Mouse (Mus musculus): Measurements from ENCODE around the gene Mgll. TPM values are rescaled to one million over a fixed set of nuclear protein-coding genes. Genes with fewer than 3 reads are reported as not detected.
A peak's percentile ranks its signal among the peaks of the same experiment; 100 is the strongest.

Mgll gene
- polyA plus RNA-seq, 1 experiment, result 57.9 TPM

- Histone ChIP-seq H3K27ac (ENCODE audit: control insufficient read depth, insufficient read depth, low read depth, low read length, poor library complexity) (no peak overlapping the region), H3K4me1 (ENCODE audit: control insufficient read depth, insufficient read depth, low read length) (no peaks in the 10 kb centered on the region; the same call in 1 of the 2 replicates), H3K4me3 (replicated peaks; ENCODE audit: control insufficient read depth, low read depth, low read length) (no peak overlapping the region)
- TF ChIP-seq CTCF (IDR thresholded peaks at IDR 0.05; ENCODE audit: control insufficient read depth, insufficient read depth, low read length), result no peak
- TF ChIP-seq POLR2A (IDR thresholded peaks at IDR 0.05; ENCODE audit: borderline replicate concordance, control insufficient read depth, low read depth, low read length), result no peak
- 84% methylated on average over 3 of the region's 3 CpGs for WGBS
Measured at GRCm38 (mm10) chr6:88688712-88689111, 35.5 kb upstream of the Mgll start.

GRCm38 (mm10) chr6:88690211-88690610, 34.0 kb upstream of the Mgll start:
- no peak overlapping the region for H3K4me3 ChIP-seq (replicated peaks; ENCODE audit: control insufficient read depth, low read depth, low read length)
- H3K27ac ChIP-seq (ENCODE audit: control insufficient read depth, insufficient read depth, low read depth, low read length, poor library complexity), result no peak overlapping the region
- 60% methylated on average over 3 of the region's 3 CpGs for WGBS
- H3K4me1 ChIP-seq (ENCODE audit: control insufficient read depth, insufficient read depth, low read length), result no peaks in the 10 kb centered on the region; the same call in 1 of the 2 replicates
- TF ChIP-seq CTCF (IDR thresholded peaks at IDR 0.05; ENCODE audit: control insufficient read depth, insufficient read depth, low read length) (no peak), POLR2A (IDR thresholded peaks at IDR 0.05; ENCODE audit: borderline replicate concordance, control insufficient read depth, low read depth, low read length) (no peak)

- H3K4me1 ChIP-seq (ENCODE audit: control insufficient read depth, insufficient read depth, low read length), result no peaks in the 10 kb centered on the region; the same call in 1 of the 2 replicates
- no peak overlapping the region for H3K4me3 ChIP-seq (replicated peaks; ENCODE audit: control insufficient read depth, low read depth, low read length)
- H3K27ac ChIP-seq (ENCODE audit: control insufficient read depth, insufficient read depth, low read depth, low read length, poor library complexity), result no peak overlapping the region
- no peak for TF ChIP-seq POLR2A (IDR thresholded peaks at IDR 0.05; ENCODE audit: borderline replicate concordance, control insufficient read depth, low read depth, low read length)
- no peak for TF ChIP-seq CTCF (IDR thresholded peaks at IDR 0.05; ENCODE audit: control insufficient read depth, insufficient read depth, low read length)
- WGBS, result 84% methylated on average over 2 of the region's 2 CpGs
Measured at GRCm38 (mm10) chr6:88691361-88691760, 32.9 kb upstream of the Mgll start.

GRCm38 (mm10) chr6:88702887-88703286, 21.3 kb upstream of the Mgll start:
- Histone ChIP-seq H3K27ac (ENCODE audit: control insufficient read depth, insufficient read depth, low read depth, low read length, poor library complexity) (no peak overlapping the region), H3K4me3 (replicated peaks; ENCODE audit: control insufficient read depth, low read depth, low read length) (no peak overlapping the region), H3K4me1 (ENCODE audit: control insufficient read depth, insufficient read depth, low read length) (no peaks in the 10 kb centered on the region)
- WGBS, result 88% methylated on average over 1 of the region's 1 CpGs
- no peak for TF ChIP-seq CTCF (IDR thresholded peaks at IDR 0.05; ENCODE audit: control insufficient read depth, insufficient read depth, low read length)
- no peak for TF ChIP-seq POLR2A (IDR thresholded peaks at IDR 0.05; ENCODE audit: borderline replicate concordance, control insufficient read depth, low read depth, low read length)

GRCm38 (mm10) chr6:88703731-88704130, 20.5 kb upstream of the Mgll start:
- WGBS, result 85% methylated on average over 5 of the region's 5 CpGs
- Histone ChIP-seq H3K4me3 (replicated peaks; ENCODE audit: control insufficient read depth, low read depth, low read length) (no peak overlapping the region), H3K4me1 (ENCODE audit: control insufficient read depth, insufficient read depth, low read length) (peaks cover 1% of the 10 kb centered on the region; the same call in 1 of the 2 replicates), H3K27ac (ENCODE audit: control insufficient read depth, insufficient read depth, low read depth, low read length, poor library complexity) (no peak overlapping the region)
- TF ChIP-seq CTCF (IDR thresholded peaks at IDR 0.05; ENCODE audit: control insufficient read depth, insufficient read depth, low read length), result no peak
- TF ChIP-seq POLR2A (IDR thresholded peaks at IDR 0.05; ENCODE audit: borderline replicate concordance, control insufficient read depth, low read depth, low read length), result no peak

DNA sequence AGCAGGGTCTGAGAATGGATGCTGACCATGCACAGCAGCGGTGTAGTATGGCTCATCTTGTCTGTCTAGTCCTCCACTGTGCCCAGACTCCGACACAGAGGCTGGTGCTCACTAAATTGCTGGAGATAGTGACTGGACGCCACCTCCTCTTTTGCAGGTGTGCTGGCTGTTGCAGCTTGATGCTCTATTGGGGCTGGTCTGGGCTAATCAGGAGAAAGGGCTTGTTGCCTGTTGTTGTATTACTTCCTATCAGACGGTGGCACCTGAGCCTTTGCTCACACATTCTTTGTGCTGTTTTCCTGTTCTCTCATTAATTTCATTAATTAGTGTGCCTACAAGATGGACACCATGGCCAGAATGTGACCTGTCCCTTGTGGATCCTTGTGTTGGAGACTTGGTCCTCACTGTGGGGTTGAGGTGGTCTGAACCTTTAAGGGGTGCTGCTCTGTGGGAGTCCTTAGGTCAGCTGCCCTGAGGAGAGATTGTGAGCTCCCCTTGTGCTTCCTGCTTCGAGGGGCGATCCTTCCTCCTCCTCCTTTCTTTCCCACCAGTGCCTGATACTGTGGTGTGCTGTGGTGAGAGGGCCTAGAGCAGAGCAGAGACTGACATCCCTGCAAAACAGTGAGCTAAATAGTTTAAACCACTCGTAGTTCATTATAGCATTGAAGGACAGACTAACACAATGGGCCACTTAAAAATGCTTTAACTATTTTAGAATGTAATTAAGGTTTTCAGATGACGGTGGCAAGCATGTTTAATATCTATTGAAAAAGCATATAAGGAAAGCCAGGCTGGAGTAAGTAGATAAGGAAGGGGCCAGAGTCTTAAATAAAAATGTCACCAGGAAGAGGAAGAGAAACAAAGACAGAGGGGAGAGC, 15.6 kb upstream of the Mgll start:
- 39% methylated on average over 8 of the region's 8 CpGs for WGBS
- peaks cover 1% of the 10 kb centered on the region; the same call in 1 of the 2 replicates for H3K4me1 ChIP-seq (ENCODE audit: control insufficient read depth, insufficient read depth, low read length)
- TF ChIP-seq CTCF (IDR thresholded peaks at IDR 0.05; ENCODE audit: control insufficient read depth, insufficient read depth, low read length) (no peak), POLR2A (IDR thresholded peaks at IDR 0.05; ENCODE audit: borderline replicate concordance, control insufficient read depth, low read depth, low read length) (no peak)
- peak overlapping the region; percentile 36 for H3K27ac ChIP-seq (ENCODE audit: control insufficient read depth, insufficient read depth, low read depth, low read length, poor library complexity)
- H3K4me3 ChIP-seq (replicated peaks; ENCODE audit: control insufficient read depth, low read depth, low read length), result no peak overlapping the region

GRCm38 (mm10) chr6:88709279-88709575, 15.0 kb upstream of the Mgll start:
- peak overlapping the region; percentile 13; the same call in 1 of the 2 replicates for H3K27ac ChIP-seq (ENCODE audit: control insufficient read depth, insufficient read depth, low read depth, low read length, poor library complexity)
- no peak for TF ChIP-seq CTCF (IDR thresholded peaks at IDR 0.05; ENCODE audit: control insufficient read depth, insufficient read depth, low read length)
- no peak for TF ChIP-seq POLR2A (IDR thresholded peaks at IDR 0.05; ENCODE audit: borderline replicate concordance, control insufficient read depth, low read depth, low read length)
- H3K4me1 ChIP-seq (ENCODE audit: control insufficient read depth, insufficient read depth, low read length), result peaks cover 1% of the 10 kb centered on the region; the same call in 1 of the 2 replicates
- no peak overlapping the region for H3K4me3 ChIP-seq (replicated peaks; ENCODE audit: control insufficient read depth, low read depth, low read length)
- WGBS, result 71% methylated on average over 1 of the region's 1 CpGs

GRCm38 (mm10) chr6:88711313-88711712, 12.9 kb upstream of the Mgll start:
- 82% methylated on average over 3 of the region's 3 CpGs for WGBS
- H3K27ac ChIP-seq (ENCODE audit: control insufficient read depth, insufficient read depth, low read depth, low read length, poor library complexity), result no peak overlapping the region
- no peak for TF ChIP-seq CTCF (IDR thresholded peaks at IDR 0.05; ENCODE audit: control insufficient read depth, insufficient read depth, low read length)
- TF ChIP-seq POLR2A (IDR thresholded peaks at IDR 0.05; ENCODE audit: borderline replicate concordance, control insufficient read depth, low read depth, low read length), result no peak
- peaks cover 4% of the 10 kb centered on the region; the same call in 1 of the 2 replicates for H3K4me1 ChIP-seq (ENCODE audit: control insufficient read depth, insufficient read depth, low read length)
- no peak overlapping the region for H3K4me3 ChIP-seq (replicated peaks; ENCODE audit: control insufficient read depth, low read depth, low read length)
